Mouse (Mus musculus) CH12.LX (cell line): ENCODE measurements around the gene Arhgef7.

ENCODE experiments used
- CTCF ChIP-seq, 2 experiments: IDR thresholded peaks in 1 of 2; conservative IDR thresholded peaks in 1 of 2; 2 replicates each; pipeline ENCODE4 v1.5.1; 2011 to 2012; ENCODE audit warnings: low read depth in 2 of 2, low read length in 2 of 2, improper control_type of control experiment in 1 of 2, inconsistent platforms in 1 of 2, mild to moderate bottlenecking in 1 of 2, moderate library complexity in 1 of 2
- EP300 ChIP-seq: IDR thresholded peaks from 2 replicates; pipeline ENCODE4 v1.6.1; 2011; ENCODE audit warnings: low read length, improper control_type of control experiment
- MAFK ChIP-seq: IDR thresholded peaks from 2 replicates; pipeline ENCODE4 v1.6.1; 2011; ENCODE audit warnings: low read length, improper control_type of control experiment; ENCODE audit not compliant: insufficient replicate concordance

DNA sequence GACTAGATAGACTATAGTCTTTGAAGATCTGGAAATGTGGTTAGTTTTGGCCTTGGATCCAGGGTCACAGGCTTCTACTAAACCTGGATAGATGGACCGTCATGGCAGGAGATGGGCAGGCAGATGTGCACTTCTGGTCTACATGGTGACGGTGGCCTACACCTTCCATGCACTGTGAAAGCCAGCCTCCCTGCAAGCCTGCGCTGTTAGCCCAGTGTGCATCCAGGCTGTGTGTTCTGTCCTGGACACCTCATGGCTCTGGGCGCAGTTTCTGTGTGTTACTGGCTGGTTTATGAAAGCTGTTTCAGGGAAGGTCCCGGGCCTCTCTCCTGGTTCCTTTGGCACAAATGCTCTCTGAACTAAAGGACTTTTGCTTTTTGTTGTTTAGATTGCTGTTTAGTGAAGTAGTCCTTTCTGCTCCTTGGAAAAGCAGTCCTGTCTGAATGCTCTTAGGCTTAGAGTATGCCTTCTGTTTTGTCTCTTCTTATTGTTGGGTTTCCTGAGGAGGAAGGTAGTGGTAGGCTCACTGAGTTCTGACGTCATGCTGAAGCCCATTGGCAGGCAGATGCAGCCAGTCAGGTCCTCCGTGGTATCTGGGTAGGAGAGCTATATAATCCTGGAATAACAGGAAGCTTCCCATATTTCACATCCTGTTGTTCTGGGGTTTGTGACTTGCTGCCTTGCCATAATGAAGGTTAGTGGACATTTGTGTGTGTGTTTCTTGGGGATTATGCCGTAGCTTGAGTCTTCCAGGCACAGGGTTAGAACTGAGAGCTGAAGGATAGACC is 51.3 kb downstream of the Arhgef7 start:
- TF ChIP-seq CTCF (conservative IDR thresholded peaks at IDR 0.05 in 1 of 2, IDR thresholded peaks at IDR 0.05 in 1 of 2; ENCODE audit: low read depth in 2 of 2, low read length in 2 of 2) (no peak), EP300 (no peak), MAFK (no peak)
